Mouse (Mus musculus) left cerebral cortex, postnatal 36 days (tissue): ENCODE measurements around the gene Tmem108. TPM values are rescaled to one million over a fixed set of nuclear protein-coding genes. Genes with fewer than 3 reads are reported as not detected.

ENCODE experiments used
- DNase-seq, 2 experiments: peaks; one replicate each; pipeline ENCODE4 v3.0.0; 2021 to 2022; ENCODE audit warnings: low spot score in 2 of 2, mixed read lengths in 1 of 2
- intact Hi-C: fragments of 180-260 bp; cut with DNase I; formaldehyde crosslinking; loops from one replicate; pipeline ENCODE4 v1.15.1; 2025
- total RNA-seq, 2 experiments: library from RNA; stranded (reverse); gene quantifications; 2 replicates each; pipeline ENCODE4 v1.2.3; 2021

Gene Tmem108
- total RNA-seq, 2 experiments from 2014 or later = 22.7 to 30.3 TPM

GRCm38 (mm10) chr9:103443121-103443823 lies 318.4 kb downstream of the Tmem108 start:
- intact Hi-C loops = no loop called here
- no peak for DNase-seq

DNA sequence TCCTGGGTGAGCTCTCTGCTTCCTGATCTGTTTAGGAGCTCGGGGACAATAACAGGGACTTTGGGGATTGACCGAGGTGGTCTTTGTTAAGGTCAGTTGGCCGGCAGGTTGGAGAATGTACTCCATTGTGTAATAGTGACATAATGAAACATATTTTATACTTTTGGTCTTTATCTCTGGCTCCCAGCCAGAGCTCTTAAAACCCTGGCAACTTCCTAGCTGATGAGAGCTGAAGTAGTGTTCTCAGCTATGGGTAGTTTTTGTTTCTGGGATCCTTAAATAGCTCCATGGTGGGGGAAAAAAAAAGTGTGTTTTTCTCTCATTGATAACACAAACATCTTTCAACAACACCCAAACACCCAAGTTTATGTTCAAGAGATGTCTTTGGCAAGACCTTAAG lies 321.0 kb downstream of the Tmem108 start:
- intact Hi-C loops = no loop called here
- DNase-seq = no peak

- DNase-seq = no peak
- intact Hi-C loops = no loop called here
These were observed 324.5 kb downstream of the Tmem108 start for GRCm38 (mm10) chr9:103437104-103437503.

DNA sequence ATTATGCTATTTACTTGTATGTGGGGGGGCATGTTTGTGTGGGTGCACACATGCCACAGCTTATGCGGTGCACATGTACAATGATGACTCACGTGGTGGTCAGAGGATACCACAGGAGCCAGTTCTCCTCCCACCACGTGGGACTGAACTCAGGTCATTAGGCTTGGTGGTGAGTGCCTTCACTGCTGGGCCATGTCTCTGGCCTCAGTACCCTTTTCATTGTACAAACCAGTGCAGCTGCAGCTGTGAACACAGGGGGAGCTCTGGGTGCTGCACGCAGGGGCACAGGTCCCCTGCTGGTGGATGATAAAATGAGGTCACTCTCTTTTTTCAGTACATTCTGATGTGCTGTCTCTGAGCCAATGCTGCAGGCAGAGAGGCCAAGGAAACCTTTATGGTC lies 327.5 kb downstream of the Tmem108 start:
- DNase-seq = no peak
- intact Hi-C loops = no loop called here

Other genes with a start within 250 kb of the Tmem108 start
- gene Nphp3, start 240.7 kb upstream of the Tmem108 start, total RNA-seq = 1 to 10 TPM; 5.4 to 7.6 TPM